In the genomic region with DNA sequence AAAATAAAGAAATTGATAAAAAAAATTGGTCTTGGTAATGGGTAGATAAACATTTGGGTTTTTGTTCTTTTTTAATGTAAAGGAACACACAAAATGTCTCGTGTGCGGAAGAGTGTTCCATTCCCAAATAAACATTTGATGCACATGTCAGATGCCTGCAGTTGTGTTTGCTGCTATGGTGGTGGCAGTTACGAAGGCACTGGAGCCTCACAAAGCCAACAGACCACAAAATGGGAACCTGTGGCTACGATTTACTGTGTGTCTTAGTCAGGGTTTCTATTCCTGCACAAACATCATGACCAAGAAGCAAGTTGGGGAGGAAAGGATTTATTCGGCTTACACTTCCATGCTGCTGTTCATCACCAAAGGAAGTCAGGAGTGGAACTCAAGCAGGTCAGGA, we compare ENCODE assay signal across 6 mouse cellular contexts.
A peak's percentile ranks its signal among the peaks of the same experiment; 100 is the strongest.
DNase-seq lines count a peak whose midpoint lies in the region; ATAC-seq and TF ChIP-seq lines count a peak whose summit lies in the region.
"Not testable (repeated sequence)": the region's sequence is repeated elsewhere in the genome, so short reads cannot be mapped to it uniquely, and the experiment has no call there.

No protein-coding gene starts in this region.

- TF ChIP-seq RAD21 in MEL (IDR thresholded peaks at IDR 0.05; ENCODE audit: low read depth, low read length) = not testable (repeated sequence)

- ATAC-seq in common myeloid progenitor, adult 5-6 weeks (replicated peaks; ENCODE audit: low read depth, poor library complexity, severe bottlenecking) = peak; percentile 91
- peak; percentile 76; a peak in 3 of 4 replicates for ATAC-seq in hematopoietic stem cell, adult 5-6 weeks (replicated peaks in 1 of 2; ENCODE audit: insufficient read depth in 1 of 2, low FRiP score in 2 of 2, low TSS enrichment in 1 of 2, low read depth in 1 of 2, poor library complexity in 2 of 2, severe bottlenecking in 2 of 2)
- peak; percentile 85 for ATAC-seq in megakaryocyte progenitor cell, adult 5-6 weeks (replicated peaks; ENCODE audit: poor library complexity)

- not testable (repeated sequence) for H3K9me3 ChIP-seq in MEL (replicated peaks; ENCODE audit: insufficient read depth, low read length)

- H3K4me3 ChIP-seq in MEL (ENCODE audit: control insufficient read depth in 1 of 2, insufficient read depth in 1 of 2, low read depth in 2 of 2, low read length in 2 of 2); macrophage (ENCODE audit: inconsistent target): not testable (repeated sequence)

- not testable (repeated sequence) for H3K79me2 ChIP-seq in MEL (ENCODE audit: control insufficient read depth, insufficient read depth, low read length, poor library complexity); macrophage (ENCODE audit: inconsistent target)

- H3K36me3 ChIP-seq in MEL (ENCODE audit: control insufficient read depth in 1 of 2, insufficient read depth in 2 of 2, low read length in 2 of 2) = peaks cover 0 to 13% of the 10 kb centered on the region in 2 experiments; a peak in 2 of 4 replicates
- H3K36me3 ChIP-seq in macrophage (ENCODE audit: inconsistent target) = not testable (repeated sequence)

- not testable (repeated sequence) for TF ChIP-seq POLR2A in MEL (IDR thresholded peaks at IDR 0.05; ENCODE audit: control insufficient read depth in 1 of 2, insufficient read depth in 1 of 2, low read depth in 1 of 2, low read length in 2 of 2, poor library complexity in 1 of 2)

- not testable (repeated sequence) for H3K27ac ChIP-seq in MEL (ENCODE audit: control insufficient read depth, low read depth, low read length)
- H3K27ac ChIP-seq in macrophage = peak overlapping the region; percentile 85

- 8% methylated on average over 4 of the region's 5 CpGs for WGBS in macrophage (ENCODE audit: missing documents)

- not testable (repeated sequence) for H3K9ac ChIP-seq in MEL (ENCODE audit: control insufficient read depth, low read depth, low read length, poor library complexity, severe bottlenecking)

- not testable (repeated sequence) for H3K4me1 ChIP-seq in MEL (ENCODE audit: control insufficient read depth in 1 of 2, insufficient read depth in 2 of 2, low read length in 2 of 2)

- DNase-seq in 416B (ENCODE audit: low read depth) (peak; percentile 40), MEL (ENCODE audit: low read depth, low spot score) (peak; percentile 16)

- not testable (repeated sequence) for TF ChIP-seq EP300 in MEL (IDR thresholded peaks at IDR 0.05; ENCODE audit: low read depth in 1 of 2, low read length in 2 of 2)

- H3K27me3 ChIP-seq in MEL (ENCODE audit: control insufficient read depth in 1 of 2, insufficient read depth in 2 of 2, low read length in 2 of 2) = not testable (repeated sequence)

- TF ChIP-seq CTCF in MEL (IDR thresholded peaks at IDR 0.05 in 2 of 3, conservative IDR thresholded peaks at IDR 0.05 in 1 of 3; ENCODE audit: control insufficient read depth in 1 of 3, insufficient read depth in 1 of 3, low read depth in 2 of 3, low read length in 3 of 3, poor library complexity in 1 of 3, severe bottlenecking in 1 of 3) = not testable (repeated sequence)
